Mouse (Mus musculus): Measurements from ENCODE around the gene Pgam2. TPM values are rescaled to one million over a fixed set of nuclear protein-coding genes. Genes with fewer than 3 reads are reported as not detected.

The Pgam2 gene
- 2.5 and 3.7 TPM in 2 replicates for polyA plus RNA-seq (2016; fragmentation: Nextera tagmentation; extraction: Ambion mirVana)

DNA sequence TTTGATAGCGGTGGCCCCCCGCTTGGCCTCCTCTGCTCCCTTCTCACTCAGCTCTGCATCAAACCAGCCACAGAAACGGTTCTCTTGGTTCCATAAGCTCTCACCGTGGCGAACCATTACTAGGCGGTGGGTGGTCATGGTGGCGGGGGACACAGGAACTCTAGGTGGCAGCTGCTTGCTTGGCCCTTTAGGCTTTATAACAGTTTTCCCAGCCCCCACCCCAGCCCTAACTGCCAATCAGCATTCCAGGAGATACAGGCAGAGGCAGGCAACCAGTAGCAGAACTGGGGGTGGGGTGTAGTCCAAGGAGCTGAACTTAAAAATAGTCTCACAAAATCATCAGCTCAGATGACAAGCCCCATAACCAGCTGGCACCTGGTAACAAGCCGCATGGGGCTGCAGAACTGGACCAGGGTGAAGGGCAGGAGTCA lies at the start of gene Pgam2:
Pgam2 (minus strand) TSS at position 183 of the 431 bp plus-strand sequence.
- WGBS, result 59% methylated on average over 8 of the region's 8 CpGs
- no peak within 1 kb of the TSS; the same call in 1 of the 2 replicates for H3K9ac ChIP-seq
- peaks cover 32% of the 10 kb centered on the region for H3K36me3 ChIP-seq (replicated peaks)
- no peak within 1 kb of the TSS for H3K4me3 ChIP-seq (replicated peaks)
- no peak within 1 kb of the TSS for H3K4me2 ChIP-seq
- peaks cover 2% of the 10 kb centered on the region; the same call in 1 of the 2 replicates for H3K9me3 ChIP-seq
- ATAC-seq (ENCODE audit: low FRiP score), result peak; percentile 19; the same call in 1 of the 2 replicates
- no peak within 1 kb of the TSS for H3K27ac ChIP-seq
- peaks cover 6% of the 10 kb centered on the region; the same call in 1 of the 2 replicates for H3K4me1 ChIP-seq
- no peaks in the 10 kb centered on the region for H3K27me3 ChIP-seq

DNA sequence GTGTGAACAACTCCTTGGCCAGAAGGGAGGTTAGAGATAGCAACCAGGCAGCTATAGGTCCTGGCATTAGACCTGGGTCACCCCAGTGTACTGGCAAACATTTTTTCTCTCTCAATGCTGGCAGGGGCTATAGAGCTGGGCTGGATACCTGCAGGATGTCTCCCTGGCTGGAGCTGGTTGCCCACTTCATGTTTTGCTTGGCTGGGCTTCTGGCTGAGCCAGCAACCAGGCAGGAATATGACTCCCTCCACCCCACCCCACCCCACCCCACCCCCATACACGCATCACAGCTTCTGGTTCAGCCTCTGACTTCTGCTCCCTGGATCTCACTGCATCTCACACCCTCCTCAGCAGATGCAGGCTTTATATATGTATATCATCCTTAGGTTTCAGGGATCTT lies 48.8 kb upstream of the Pgam2 start:
- H3K4me1 ChIP-seq, result peaks cover 2% of the 10 kb centered on the region; the same call in 1 of the 2 replicates
- H3K36me3 ChIP-seq (replicated peaks), result no peaks in the 10 kb centered on the region
- no peaks in the 10 kb centered on the region for H3K9me3 ChIP-seq
- no peak for ATAC-seq (ENCODE audit: low FRiP score)
- H3K4me3 ChIP-seq (replicated peaks), result no peak overlapping the region
- H3K27ac ChIP-seq, result no peak overlapping the region
- H3K4me2 ChIP-seq, result no peak overlapping the region
- 79% methylated on average over 1 of the region's 1 CpGs for WGBS
- no peak overlapping the region for H3K9ac ChIP-seq
- 0 out of 2 replicates have a peak, but pooled peaks cover 4% of the 10 kb centered on the region for H3K27me3 ChIP-seq

DNA sequence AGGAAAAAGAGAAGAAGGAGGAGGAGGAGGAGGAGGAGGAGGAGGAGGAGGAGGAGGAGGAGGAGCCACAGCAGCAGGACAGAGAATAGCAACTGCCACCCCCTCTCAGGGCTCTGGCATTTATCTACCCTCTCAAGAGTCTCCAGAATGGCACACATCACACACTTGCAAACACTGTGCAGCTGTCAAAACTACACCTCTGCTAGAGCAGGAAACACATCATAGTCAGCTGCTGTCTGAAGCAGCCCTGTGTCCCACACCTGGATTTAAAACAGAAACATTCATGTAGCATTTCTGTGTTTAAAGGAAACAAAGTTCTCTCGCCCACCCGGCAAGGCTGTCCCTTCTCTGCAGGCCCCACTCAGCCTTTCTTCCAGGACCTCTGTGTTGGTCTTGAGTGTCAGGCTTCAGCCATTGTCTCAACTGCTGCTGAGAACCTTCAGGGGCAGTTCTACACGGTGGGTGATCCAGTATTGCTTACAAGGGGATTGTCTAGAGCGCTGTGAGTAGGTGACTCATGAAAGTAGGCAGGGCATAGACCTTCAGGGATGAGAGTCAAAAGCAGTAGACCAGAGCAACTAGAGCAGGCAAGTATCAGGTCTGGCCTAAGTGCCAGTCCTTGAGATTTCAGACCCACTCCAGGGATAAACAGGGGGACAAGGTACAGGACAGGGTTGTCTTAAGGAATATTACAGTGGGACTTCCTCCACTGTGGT lies 47.6 kb upstream of the Pgam2 start:
- Histone ChIP-seq H3K36me3 (replicated peaks) (no peaks in the 10 kb centered on the region), H3K9me3 (no peaks in the 10 kb centered on the region), H3K27ac (no peak overlapping the region), H3K4me3 (replicated peaks) (no peak overlapping the region), H3K27me3 (0 out of 2 replicates have a peak, but pooled peaks cover 4% of the 10 kb centered on the region), H3K4me1 (peaks cover 2% of the 10 kb centered on the region; the same call in 1 of the 2 replicates), H3K4me2 (no peak overlapping the region), H3K9ac (no peak overlapping the region)
- 51% methylated on average over 4 of the region's 4 CpGs for WGBS
- no peak for ATAC-seq (ENCODE audit: low FRiP score)

DNA sequence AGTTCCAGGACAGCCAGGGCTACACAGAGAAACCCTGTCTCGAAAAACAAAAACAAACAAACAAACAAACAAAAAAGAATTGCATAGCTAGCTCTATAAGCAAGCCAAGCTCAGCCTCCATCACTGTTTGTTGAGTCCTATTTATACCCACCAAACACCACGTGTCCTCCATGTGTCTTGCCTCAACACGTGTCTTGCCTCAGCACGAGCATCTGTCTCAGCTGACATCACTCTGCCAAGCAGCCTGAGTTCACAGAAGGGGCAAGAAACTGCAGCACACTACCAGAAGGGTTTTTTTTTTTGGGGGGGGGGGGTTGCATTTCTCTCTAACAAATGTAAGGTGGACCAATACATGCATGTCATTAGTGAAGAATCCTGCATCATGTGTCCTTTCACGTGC lies 46.9 kb upstream of the Pgam2 start:
- H3K4me1 ChIP-seq, result peaks cover 2% of the 10 kb centered on the region; the same call in 1 of the 2 replicates
- no peaks in the 10 kb centered on the region for H3K9me3 ChIP-seq
- H3K27ac ChIP-seq, result no peak overlapping the region
- no peak overlapping the region for H3K9ac ChIP-seq
- no peak overlapping the region for H3K4me3 ChIP-seq (replicated peaks)
- WGBS, result 75% methylated on average over 5 of the region's 5 CpGs
- no peak for ATAC-seq (ENCODE audit: low FRiP score)
- no peaks in the 10 kb centered on the region for H3K36me3 ChIP-seq (replicated peaks)
- no peak overlapping the region for H3K4me2 ChIP-seq
- H3K27me3 ChIP-seq, result no peaks in the 10 kb centered on the region

DNA sequence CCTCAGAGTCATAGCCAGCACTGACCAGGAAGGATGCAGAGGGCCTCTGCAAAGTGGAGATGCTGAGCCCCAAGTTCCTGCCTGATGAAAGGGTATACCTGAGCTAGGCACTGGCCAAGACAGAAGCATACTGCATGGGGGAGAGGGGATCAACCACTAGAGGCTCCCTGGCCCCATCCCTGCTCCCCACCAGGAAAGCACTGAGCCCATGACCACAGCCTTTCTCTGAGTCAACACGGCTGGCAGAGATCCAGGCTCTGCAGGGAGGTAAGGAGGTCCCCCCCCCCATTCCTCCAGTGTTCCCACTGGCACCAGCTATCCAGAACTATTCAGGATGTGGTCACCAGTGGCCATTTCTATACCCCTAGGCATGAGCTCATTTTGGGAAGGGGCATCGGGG lies 45.8 kb upstream of the Pgam2 start:
- ATAC-seq (ENCODE audit: low FRiP score), result no peak
- Histone ChIP-seq H3K4me3 (replicated peaks) (no peak overlapping the region), H3K9me3 (no peaks in the 10 kb centered on the region), H3K27me3 (no peaks in the 10 kb centered on the region), H3K9ac (no peak overlapping the region), H3K4me2 (no peak overlapping the region), H3K4me1 (peaks cover 2% of the 10 kb centered on the region; the same call in 1 of the 2 replicates), H3K36me3 (replicated peaks) (no peaks in the 10 kb centered on the region), H3K27ac (no peak overlapping the region)
- WGBS, result 63% methylated on average over 2 of the region's 2 CpGs

DNA sequence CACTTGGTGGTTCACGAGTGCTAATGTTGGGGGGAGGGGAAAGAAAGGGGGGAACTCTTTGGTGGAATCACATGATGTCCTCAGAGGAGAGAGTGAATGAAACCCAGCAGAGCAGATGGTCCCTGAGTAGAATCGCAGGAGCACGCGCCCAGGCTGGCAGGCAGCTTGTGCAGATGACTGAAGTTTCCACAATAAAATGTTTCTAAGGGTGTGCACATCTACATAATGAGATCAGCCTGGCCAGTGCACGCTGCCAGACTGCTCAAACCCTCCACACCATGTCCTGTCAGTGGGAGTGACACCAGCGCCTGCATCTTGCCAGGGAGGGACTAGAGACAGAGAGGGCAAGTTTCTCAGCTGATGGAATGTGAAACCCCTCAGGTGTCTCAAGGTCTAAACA lies 45.2 kb upstream of the Pgam2 start:
- ATAC-seq (ENCODE audit: low FRiP score), result peak; percentile 53
- no peak overlapping the region for H3K4me2 ChIP-seq
- H3K4me3 ChIP-seq (replicated peaks), result no peak overlapping the region
- H3K27ac ChIP-seq, result no peak overlapping the region
- no peak overlapping the region for H3K9ac ChIP-seq
- H3K4me1 ChIP-seq, result peaks cover 2% of the 10 kb centered on the region; the same call in 1 of the 2 replicates
- no peaks in the 10 kb centered on the region for H3K36me3 ChIP-seq (replicated peaks)
- H3K9me3 ChIP-seq, result no peaks in the 10 kb centered on the region
- H3K27me3 ChIP-seq, result no peaks in the 10 kb centered on the region
- WGBS, result 52% methylated on average over 6 of the region's 6 CpGs

DNA sequence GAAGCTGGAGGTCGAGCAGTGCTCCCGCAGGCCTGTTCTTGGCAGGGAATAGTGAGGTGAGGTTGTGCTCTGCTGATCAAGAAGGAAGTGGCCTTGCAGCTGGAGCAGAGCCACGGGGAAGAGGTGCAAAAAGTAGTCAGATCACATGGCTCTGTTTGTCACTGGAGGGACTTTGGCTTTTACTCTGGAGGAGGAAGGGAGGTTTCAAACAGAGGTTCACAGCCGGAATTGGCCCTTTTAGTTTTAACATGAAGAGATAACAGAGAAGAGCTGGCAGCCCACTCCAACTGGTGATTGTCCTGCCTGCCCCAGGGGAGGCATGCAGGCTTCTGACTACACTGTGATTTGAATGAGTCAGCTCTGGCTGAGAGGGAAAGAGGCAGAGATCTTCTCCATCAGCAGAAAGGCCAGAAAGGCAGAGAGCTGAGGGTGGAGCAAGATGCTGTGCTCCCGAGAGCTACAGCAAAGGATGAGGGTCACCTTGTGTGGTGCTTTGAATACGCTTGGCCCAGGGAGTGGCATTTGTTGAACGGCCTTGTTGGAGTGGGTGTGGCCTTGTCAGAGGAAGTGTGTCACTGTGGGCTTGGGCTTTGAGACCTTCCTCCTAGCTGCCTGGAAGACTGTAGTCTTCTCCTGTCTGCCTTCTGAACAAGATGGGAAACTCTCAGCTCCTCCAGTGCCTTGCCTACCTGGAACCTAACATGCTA lies 43.3 kb upstream of the Pgam2 start:
- Histone ChIP-seq H3K4me3 (replicated peaks) (no peak overlapping the region), H3K4me2 (no peak overlapping the region), H3K4me1 (peaks cover 2% of the 10 kb centered on the region; the same call in 1 of the 2 replicates), H3K9ac (no peak overlapping the region), H3K27me3 (no peaks in the 10 kb centered on the region), H3K9me3 (no peaks in the 10 kb centered on the region), H3K27ac (no peak overlapping the region), H3K36me3 (replicated peaks) (no peaks in the 10 kb centered on the region)
- WGBS, result 81% methylated on average over 7 of the region's 7 CpGs
- ATAC-seq (ENCODE audit: low FRiP score), result no peak

DNA sequence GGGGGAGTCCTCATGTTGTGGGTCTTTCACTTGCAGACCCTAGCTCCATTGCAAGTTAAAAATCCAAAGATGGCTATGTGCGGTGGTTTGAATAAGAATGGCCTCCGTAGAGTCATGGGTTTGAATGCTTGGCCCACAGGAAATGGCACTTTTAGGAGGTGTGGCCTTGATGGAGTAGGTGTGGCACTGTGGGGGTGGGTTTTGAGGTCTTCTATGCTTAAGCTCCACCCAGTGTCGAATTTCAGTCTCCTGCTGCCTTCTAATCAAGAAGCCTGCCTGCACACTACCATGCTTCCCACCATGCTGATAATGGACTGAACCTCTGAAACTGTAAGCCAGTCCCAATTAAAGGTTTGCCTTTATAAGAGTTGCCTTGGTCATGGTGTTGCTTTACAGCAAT lies 39.6 kb upstream of the Pgam2 start:
- Histone ChIP-seq H3K4me1 (no peaks in the 10 kb centered on the region), H3K4me2 (no peak overlapping the region), H3K36me3 (replicated peaks) (no peaks in the 10 kb centered on the region), H3K4me3 (replicated peaks) (no peak overlapping the region), H3K27ac (no peak overlapping the region), H3K9ac (no peak overlapping the region), H3K27me3 (no peaks in the 10 kb centered on the region), H3K9me3 (no peaks in the 10 kb centered on the region)
- ATAC-seq (ENCODE audit: low FRiP score), result no peak
- 88% methylated on average over 3 of the region's 3 CpGs for WGBS

DNA sequence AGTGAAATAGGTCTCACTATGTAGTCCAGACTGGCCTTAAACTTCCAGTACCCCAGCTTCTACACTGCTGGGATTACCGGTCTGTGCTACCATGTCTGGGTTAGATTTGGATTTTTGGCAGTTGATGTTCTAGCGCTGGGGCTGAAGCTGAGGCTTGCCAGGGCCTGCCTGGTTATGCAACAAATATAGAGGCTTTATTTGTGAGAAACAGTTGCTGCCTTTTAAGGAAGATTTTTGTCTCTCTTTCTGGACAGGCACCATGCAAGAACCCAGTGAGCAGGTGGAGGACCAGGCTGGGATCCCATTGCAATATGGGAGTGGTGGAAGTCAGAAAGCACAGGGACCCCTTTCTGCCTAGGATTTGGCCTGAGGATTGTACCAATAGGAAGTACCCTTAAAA lies 38.2 kb upstream of the Pgam2 start:
- H3K9ac ChIP-seq, result no peak overlapping the region
- ATAC-seq (ENCODE audit: low FRiP score), result no peak
- peaks cover 8% of the 10 kb centered on the region for H3K4me1 ChIP-seq
- H3K27ac ChIP-seq, result no peak overlapping the region
- H3K4me3 ChIP-seq (replicated peaks), result no peak overlapping the region
- H3K9me3 ChIP-seq, result no peaks in the 10 kb centered on the region
- H3K36me3 ChIP-seq (replicated peaks), result no peaks in the 10 kb centered on the region
- H3K27me3 ChIP-seq, result no peaks in the 10 kb centered on the region
- 97% methylated on average over 2 of the region's 2 CpGs for WGBS
- no peak overlapping the region for H3K4me2 ChIP-seq

DNA sequence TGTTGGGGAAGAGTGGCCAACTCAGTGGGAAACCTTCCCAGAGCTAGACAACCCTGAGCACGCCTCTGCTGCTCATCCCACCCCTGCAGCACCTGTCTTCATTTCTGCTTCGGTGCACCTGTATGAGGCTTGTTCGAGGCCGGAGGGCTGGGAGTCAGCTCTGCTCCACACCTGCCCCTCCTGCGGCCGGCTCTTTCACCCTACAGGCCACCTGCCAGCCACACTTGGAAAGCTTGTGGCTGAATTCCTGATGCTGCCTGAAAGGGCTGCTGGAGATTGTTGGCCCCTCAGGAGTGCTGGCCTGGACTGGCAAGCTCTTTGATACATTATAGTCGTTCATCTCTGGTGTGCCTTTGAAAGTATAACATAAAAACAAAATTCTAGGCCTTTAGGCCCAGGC lies 36.8 kb upstream of the Pgam2 start:
- Histone ChIP-seq H3K36me3 (replicated peaks) (0 out of 2 replicates have a peak, but pooled peaks cover 3% of the 10 kb centered on the region), H3K4me3 (replicated peaks) (no peak overlapping the region), H3K4me1 (peaks cover 15% of the 10 kb centered on the region), H3K9ac (no peak overlapping the region), H3K4me2 (no peak overlapping the region), H3K27ac (no peak overlapping the region), H3K27me3 (peaks cover 3% of the 10 kb centered on the region; the same call in 1 of the 2 replicates), H3K9me3 (no peaks in the 10 kb centered on the region)
- ATAC-seq (ENCODE audit: low FRiP score), result no peak
- 78% methylated on average over 7 of the region's 7 CpGs for WGBS

DNA sequence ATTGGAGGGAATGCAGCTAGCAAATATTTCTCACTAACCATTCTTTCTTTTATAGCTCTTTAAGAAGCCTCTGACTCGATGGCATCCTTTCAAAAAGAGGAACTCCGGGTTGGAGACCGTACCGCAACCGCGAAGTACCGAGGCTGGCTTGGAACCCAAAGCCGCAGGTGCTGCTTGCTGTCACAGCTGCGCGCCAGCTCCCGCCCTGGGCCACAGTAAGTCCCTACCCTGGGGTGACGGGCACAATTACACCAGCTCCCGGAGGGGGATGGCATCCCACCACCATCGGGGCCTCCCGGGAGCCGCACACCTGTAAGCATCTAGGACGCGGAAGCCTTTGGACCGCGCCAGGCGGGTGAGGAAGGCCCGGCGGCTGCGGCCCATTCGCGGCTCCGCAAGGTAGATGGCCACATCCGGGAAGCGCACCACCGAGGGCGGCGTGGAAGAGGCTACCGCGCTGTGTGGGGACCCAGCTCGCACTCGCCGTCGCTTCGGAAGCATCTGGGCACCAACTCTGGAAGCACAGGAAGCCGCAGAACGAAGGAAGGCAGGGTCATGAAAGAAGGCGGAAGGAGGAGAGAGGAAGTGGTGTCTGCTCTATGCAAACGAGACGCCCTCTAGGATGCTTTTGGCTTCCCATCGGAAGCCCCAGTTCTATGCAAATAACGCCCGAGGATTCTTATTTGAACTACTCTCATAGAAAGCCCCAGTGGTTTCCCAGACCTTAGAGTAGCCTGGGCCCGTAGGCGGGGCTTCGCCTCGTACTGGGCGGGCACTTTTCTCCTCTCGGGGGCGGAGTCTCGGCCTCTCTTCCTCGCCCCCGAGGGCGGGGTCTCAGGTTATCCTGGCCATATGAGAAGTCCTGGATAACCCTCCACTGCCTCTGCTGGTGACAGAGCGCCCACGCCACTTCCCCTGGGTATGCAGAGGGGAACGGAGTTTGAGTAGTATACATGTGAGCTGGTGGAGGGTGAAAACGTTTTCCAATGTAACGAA lies 34.0 kb upstream of the Pgam2 start, which contains the start of gene Polm:
Polm (minus strand) TSS at position 766 of the 996 bp plus-strand sequence.
- WGBS, result under 1% methylated on average over 63 of the region's 63 CpGs
- Histone ChIP-seq H3K27ac (peak within 1 kb of the TSS; percentile 81), H3K36me3 (replicated peaks) (peaks cover 9% of the 10 kb centered on the region; the same call in 1 of the 2 replicates), H3K9ac (peak within 1 kb of the TSS; percentile 83), H3K4me3 (replicated peaks) (peak within 1 kb of the TSS; percentile 77), H3K27me3 (peaks cover 3% of the 10 kb centered on the region; the same call in 1 of the 2 replicates), H3K4me1 (peaks cover 15% of the 10 kb centered on the region), H3K4me2 (peak within 1 kb of the TSS; percentile 92), H3K9me3 (no peaks in the 10 kb centered on the region)
- peak; percentile 96 for ATAC-seq (ENCODE audit: low FRiP score)

Data from forebrain, embryonic 12.5 days (tissue).